In genomic region chr6:113690008-113690399, GRCm38 (mm10) we compare ENCODE assay signal across 8 mouse cellular contexts. TPM values are rescaled to one million over a fixed set of nuclear protein-coding genes. Genes with fewer than 3 reads are reported as not detected.
A peak's percentile ranks its signal among the peaks of the same experiment; 100 is the strongest.
DNase-seq lines count a peak whose midpoint lies in the region; TF ChIP-seq lines count a peak whose summit lies in the region.
"Had no signal": no experiment of that assay in that cellular context is flagged by ENCODE, and none has a peak within 500 bp of the region (broad histone marks: within the 10 kb centered on the region; RNA-seq: fewer than 3 reads in every experiment).

No protein-coding gene starts in this region.

- WGBS in limb, embryonic 10.5 days: 6% methylated on average over 7 of the region's 7 CpGs

- peaks cover 40% of the 10 kb centered on the region for H3K36me3 ChIP-seq in E14TG2a.4 (ENCODE audit: insufficient read depth, low read length)
- peaks cover 8% of the 10 kb centered on the region; the same call in 1 of the 2 replicates for H3K36me3 ChIP-seq in ES-E14 (ENCODE audit: control insufficient read depth, insufficient read depth, low read length, poor library complexity, severe bottlenecking)
- H3K36me3 ChIP-seq in limb, embryonic 10.5 days: peaks cover 13% of the 10 kb centered on the region

- intact Hi-C loops in left cerebral cortex, postnatal 10 days (cut with DNase I): no loop called here

- DNase-seq in ES-E14 (ENCODE audit: low read depth, low spot score): no peak
- peak; percentile 79 for DNase-seq in forelimb bud, embryonic 11.5 days (ENCODE audit: low read depth, low spot score)
- DNase-seq in limb, embryonic 10.5 days (ENCODE audit: low spot score): peak; percentile 79
- peak; percentile 35 for DNase-seq in ovary, postnatal 36 days (ENCODE audit: low spot score)
- DNase-seq in left cerebral cortex, postnatal 10 days (ENCODE audit: extremely low spot score in 1 of 2, low spot score in 2 of 2): no peak
- DNase-seq in cerebellum, adult 9-10 months: no peak

- peak overlapping the region; percentile 87 for H3K27ac ChIP-seq in ES-E14 (ENCODE audit: insufficient read depth, low read depth, low read length, poor library complexity, severe bottlenecking)
- peak overlapping the region; percentile 94 for H3K27ac ChIP-seq in limb, embryonic 10.5 days

- H3K9ac ChIP-seq in ES-E14 (ENCODE audit: insufficient read depth, low read depth, low read length, poor library complexity, severe bottlenecking): peak overlapping the region; percentile 30; the same call in 1 of the 2 replicates

- H3K4me1 ChIP-seq in E14TG2a.4 (replicated peaks; ENCODE audit: low read depth, low read length) (peaks cover 76% of the 10 kb centered on the region), ES-E14 (ENCODE audit: control insufficient read depth in 2 of 2, insufficient read depth in 2 of 2, low read length in 2 of 2, poor library complexity in 1 of 2) (peaks cover 7 to 21% of the 10 kb centered on the region in 2 experiments)
- H3K4me1 ChIP-seq in limb, embryonic 10.5 days: peaks cover 46% of the 10 kb centered on the region

- H3K4me3 ChIP-seq in E14TG2a.4 (replicated peaks; ENCODE audit: low read length): peak overlapping the region; percentile 67
- H3K4me3 ChIP-seq in ES-E14 (ENCODE audit: insufficient read depth in 1 of 2, low read depth in 1 of 2, low read length in 2 of 2, poor library complexity in 1 of 2, severe bottlenecking in 1 of 2): peak overlapping the region; percentile 11 to 56; a peak in 2 of 4 replicates
- H3K4me3 ChIP-seq in limb, embryonic 10.5 days: peak overlapping the region; percentile 43

- no peaks in the 10 kb centered on the region for H3K27me3 ChIP-seq in E14TG2a.4 (ENCODE audit: insufficient read depth, low read length)
- no peaks in the 10 kb centered on the region for H3K27me3 ChIP-seq in limb, embryonic 10.5 days (ENCODE audit: low read depth, poor library complexity, severe bottlenecking)

- H3K9me3 ChIP-seq in E14TG2a.4 (ENCODE audit: low read length) (no peaks in the 10 kb centered on the region), ES-E14 (ENCODE audit: control insufficient read depth, insufficient read depth, low read depth, low read length) (no peaks in the 10 kb centered on the region)
- no peaks in the 10 kb centered on the region for H3K9me3 ChIP-seq in limb, embryonic 10.5 days (replicated peaks)

- no peak for TF ChIP-seq CTCF in E14TG2a.4 (conservative IDR thresholded peaks at IDR 0.05; ENCODE audit: low read length)

- in situ Hi-C loops in ES-E14 (cut with MboI; ENCODE audit: low sequenced_read_pairs in 2 of 2, unreplicated experiment in 2 of 2): no loop called here

TF ChIP-seq in ES-E14, 5 proteins besides CTCF, POLR2A, EP300 and RAD21:
- TF ChIP-seq HCFC1 (IDR thresholded peaks at IDR 0.05; ENCODE audit: borderline replicate concordance, insufficient read depth, low read length) (0 out of 2 replicates have a peak, but pooled peaks have one; percentile 26), ZNF384 (IDR thresholded peaks at IDR 0.05; ENCODE audit: low read depth, low read length) (no peak), CHD2 (IDR thresholded peaks at IDR 0.05; ENCODE audit: low read depth, low read length) (no peak), MAFK (IDR thresholded peaks at IDR 0.05; ENCODE audit: insufficient read depth, low read depth, low read length) (no peak), ZC3H11A (IDR thresholded peaks at IDR 0.05; ENCODE audit: borderline replicate concordance, low read depth, low read length) (no peak)

RNA-seq across cellular contexts. Expression of gene Tatdn2, which starts 6.8 kb away (rescaled TPM):
- 62.6 and 70.6 TPM in 2 replicates for total RNA-seq in ES-E14 (2012; rRNA removed)
- 0.48 and 0.89 TPM in 2 replicates for polyA plus RNA-seq in limb, embryonic 10.5 days (2016; fragmentation: Nextera tagmentation; extraction: Ambion mirVana)
- 10 to 100 TPM; 79.2 to 90.2 TPM for total RNA-seq in left cerebral cortex, postnatal 10 days (2021)

RNA-seq across cellular contexts. Expression of gene Ghrl, which starts 29.7 kb away (rescaled TPM):
- 1.8 and 2.3 TPM in 2 replicates for total RNA-seq in ES-E14 (2012; rRNA removed)
- not detected in 2 replicates for polyA plus RNA-seq in limb, embryonic 10.5 days (2016; fragmentation: Nextera tagmentation; extraction: Ambion mirVana)
- total RNA-seq in left cerebral cortex, postnatal 10 days (2021): not detected
- total RNA-seq: hematopoietic stem cell, adult 5-6 weeks had no signal

RNA-seq across cellular contexts. Expression of gene Sec13, which starts 50.5 kb away (rescaled TPM):
- total RNA-seq in ES-E14 (2012; rRNA removed): 140 and 187 TPM in 2 replicates
- polyA plus RNA-seq in limb, embryonic 10.5 days (2016; fragmentation: Nextera tagmentation; extraction: Ambion mirVana): 309 and 316 TPM in 2 replicates
- total RNA-seq in left cerebral cortex, postnatal 10 days (2021): 10 to 100 TPM; 78.7 to 80.2 TPM

RNA-seq across cellular contexts. Expression of gene Irak2, which starts 51.7 kb away (rescaled TPM):
- 12.6 and 22.0 TPM in 2 replicates for total RNA-seq in ES-E14 (2012; rRNA removed)
- polyA plus RNA-seq in limb, embryonic 10.5 days (2016; fragmentation: Nextera tagmentation; extraction: Ambion mirVana): 4.5 and 8.0 TPM in 2 replicates
- 10 to 100 TPM; 13.0 to 14.2 TPM for total RNA-seq in left cerebral cortex, postnatal 10 days (2021)

Comparison
In these comparisons a context has a peak if more than half of its experiments do, and no peak if none do; other contexts are left out.
1. DNase-seq: peak in forelimb bud, embryonic 11.5 days (single experiment), limb, embryonic 10.5 days (single experiment) and ovary, postnatal 36 days (single experiment); none in ES-E14 (single experiment), left cerebral cortex, postnatal 10 days (0 of 2) and cerebellum, adult 9-10 months (single experiment).
2. Peak in every context shown above with its lines, with median percentiles within 50 percentile points of each other: H3K4me3 ChIP-seq.